Mouse (Mus musculus) bone marrow, adult 2 months (tissue): ENCODE results near the gene Tmprss11e. TPM values are rescaled to one million over a fixed set of nuclear protein-coding genes. Genes with fewer than 3 reads are reported as not detected.

Source experiments
- H3K27ac ChIP-seq: fragments of 200-500 bp; 2 replicates; pipeline ENCODE4 v1.5.1; 2012; ENCODE audit warnings: low read depth, mild to moderate bottlenecking, control low read depth, inconsistent platforms, low read length; ENCODE audit not compliant: control insufficient read depth, poor library complexity, insufficient read depth
- H3K4me1 ChIP-seq: fragments of 200-500 bp; 2 replicates; pipeline ENCODE4 v1.6.1; 2011; ENCODE audit warnings: low read length; ENCODE audit not compliant: control insufficient read depth, insufficient read depth
- H3K4me3 ChIP-seq: fragments of 200-500 bp; replicated peaks from 2 replicates; pipeline ENCODE3; 2011; ENCODE audit warnings: mild to moderate bottlenecking, low read depth, low read length, control low read depth; ENCODE audit not compliant: control insufficient read depth
- CTCF ChIP-seq: fragments of 200-500 bp; IDR thresholded peaks from 2 replicates; pipeline ENCODE4 v1.5.1; 2011; ENCODE audit warnings: low read length, control low read depth; ENCODE audit not compliant: control insufficient read depth, insufficient read depth
- POLR2A ChIP-seq: fragments of 200-500 bp; IDR thresholded peaks from 2 replicates; pipeline ENCODE4 v1.6.1; 2011; ENCODE audit warnings: low read depth, mild to moderate bottlenecking, control low read depth, low read length, borderline replicate concordance; ENCODE audit not compliant: control insufficient read depth
- WGBS: fragments of 180-500 bp; shearing (Covaris S2); methylation state at CpG from one replicate; pipeline ENCODE4 v1.1.7; 2018; 5-methylcytosine and 5-hydroxymethylcytosine counted together
- polyA plus RNA-seq: library from polyadenylated mRNA; stranded (reverse); fragments of >200 nt; gene quantifications from 2 replicates; pipeline ENCODE4 v1.2.4, GENCODE M21; 2011; ENCODE audit warnings: low replicate concordance; ENCODE audit not compliant: missing spikeins, insufficient read depth, insufficient read length

The Tmprss11e gene
- polyA plus RNA-seq: not detected in 2 replicates

- WGBS: 68% methylated on average over 4 of the region's 4 CpGs
- TF ChIP-seq CTCF (no peak), POLR2A (no peak)
- no peak within 1 kb of the TSS for H3K27ac ChIP-seq
- H3K4me1 ChIP-seq: no peaks in the 10 kb centered on the region
- H3K4me3 ChIP-seq: no peak within 1 kb of the TSS
Measured at GRCm38 (mm10) chr5:86745715-86746114, at the start of gene Tmprss11e. Tmprss11e (minus strand) TSS chr5:86745815.

GRCm38 (mm10) chr5:86792807-86793206, 47.2 kb upstream of the Tmprss11e start:
- Histone ChIP-seq H3K4me3 (no peak overlapping the region), H3K27ac (no peak overlapping the region), H3K4me1 (no peaks in the 10 kb centered on the region)
- no peak for TF ChIP-seq POLR2A
- TF ChIP-seq CTCF: no peak
- WGBS: 24% methylated on average over 8 of the region's 8 CpGs

GRCm38 (mm10) chr5:86792249-86792648, 46.6 kb upstream of the Tmprss11e start:
- 43% methylated on average over 4 of the region's 4 CpGs for WGBS

GRCm38 (mm10) chr5:86789954-86790353, 44.3 kb upstream of the Tmprss11e start:
- H3K4me3 ChIP-seq: no peak overlapping the region
- WGBS: 55% methylated on average over 2 of the region's 2 CpGs
- no peak overlapping the region for H3K27ac ChIP-seq
- TF ChIP-seq CTCF (no peak), POLR2A (no peak)
- H3K4me1 ChIP-seq: no peaks in the 10 kb centered on the region

More at GRCm38 (mm10) chr5:86792249-86792648, 46.6 kb upstream of the Tmprss11e start:
- no peaks in the 10 kb centered on the region for H3K4me1 ChIP-seq
- no peak overlapping the region for H3K4me3 ChIP-seq
- TF ChIP-seq POLR2A: no peak
- H3K27ac ChIP-seq: no peak overlapping the region

- TF ChIP-seq CTCF (no peak), POLR2A (no peak)
- Histone ChIP-seq H3K4me3 (no peak overlapping the region), H3K27ac (no peak overlapping the region), H3K4me1 (no peaks in the 10 kb centered on the region)
- 73% methylated on average over 1 of the region's 1 CpGs for WGBS
Measured at GRCm38 (mm10) chr5:86786798-86787197, 41.2 kb upstream of the Tmprss11e start.

GRCm38 (mm10) chr5:86784205-86784604, 38.6 kb upstream of the Tmprss11e start:
- no peaks in the 10 kb centered on the region for H3K4me1 ChIP-seq
- TF ChIP-seq CTCF (no peak), POLR2A (no peak)
- H3K27ac ChIP-seq: no peak overlapping the region
- no peak overlapping the region for H3K4me3 ChIP-seq
- WGBS: 71% methylated on average over 1 of the region's 1 CpGs

- 68% methylated on average over 8 of the region's 8 CpGs for WGBS
- H3K27ac ChIP-seq: no peak overlapping the region
- H3K4me1 ChIP-seq: no peaks in the 10 kb centered on the region
- no peak overlapping the region for H3K4me3 ChIP-seq
- TF ChIP-seq POLR2A (no peak), CTCF (no peak)
Measured at GRCm38 (mm10) chr5:86783059-86783458, 37.4 kb upstream of the Tmprss11e start.

GRCm38 (mm10) chr5:86778471-86778870, 32.9 kb upstream of the Tmprss11e start:
- TF ChIP-seq CTCF (no peak), POLR2A (no peak)
- 67% methylated on average over 1 of the region's 1 CpGs for WGBS
- H3K4me1 ChIP-seq: no peaks in the 10 kb centered on the region

GRCm38 (mm10) chr5:86776941-86777340, 31.3 kb upstream of the Tmprss11e start:
- H3K4me3 ChIP-seq: no peak overlapping the region
- H3K4me1 ChIP-seq: no peaks in the 10 kb centered on the region
- no peak for TF ChIP-seq POLR2A
- TF ChIP-seq CTCF: no peak
- no peak overlapping the region for H3K27ac ChIP-seq
- 84% methylated on average over 5 of the region's 5 CpGs for WGBS

More at GRCm38 (mm10) chr5:86778471-86778870, 32.9 kb upstream of the Tmprss11e start:
- H3K27ac ChIP-seq: no peak overlapping the region
- no peak overlapping the region for H3K4me3 ChIP-seq
